Comparison of ENCODE assay signal across 17 mouse cellular contexts in the genomic region with DNA sequence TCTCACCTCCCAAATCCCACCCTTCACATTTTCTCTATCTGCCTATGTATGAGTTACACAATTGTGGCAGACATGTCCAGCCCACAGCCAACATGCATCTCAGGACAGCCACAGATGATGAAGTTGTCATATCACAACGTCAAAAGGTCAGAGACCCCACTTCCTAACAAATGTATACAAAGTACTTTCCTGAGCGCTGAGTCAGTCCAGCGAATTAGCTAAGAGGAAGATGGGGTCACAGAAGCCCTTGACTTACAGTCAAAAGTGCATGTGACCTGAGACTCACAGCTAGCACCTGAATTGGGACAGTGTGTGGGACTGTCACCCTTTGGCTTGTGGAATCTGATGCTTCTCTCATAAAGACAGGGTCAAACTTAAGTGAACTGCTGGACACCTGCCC.
"Had no signal": no experiment of that assay in that cellular context is flagged by ENCODE, and none has a peak within 500 bp of the region (broad histone marks: within the 10 kb centered on the region; RNA-seq: fewer than 3 reads in every experiment).

No protein-coding gene starts in this region.

- ATAC-seq: inflammation-experienced regulatory T-cells, adult 6 months; intestine, embryonic 16.5 days had no signal

- DNase-seq: kidney, adult 18-20 months; kidney, adult 9 months; kidney, postnatal 14 days; kidney, postnatal 4 days; lung, adult 2 months; lung, postnatal 10 days; midbrain, embryonic 14.5 days; thymus, adult 2 months; thymus, postnatal 14 days; thymus, postnatal 4 days had no signal

- H3K27me3 ChIP-seq: limb, embryonic 15.5 days; liver, embryonic 15.5 days; megakaryocyte, embryonic 14.5 days had no signal

- H3K4me2 ChIP-seq: limb, embryonic 15.5 days; liver, embryonic 15.5 days had no signal

- H3K9me3 ChIP-seq: limb, embryonic 15.5 days; liver, embryonic 15.5 days; megakaryocyte, embryonic 14.5 days; midbrain, embryonic 10.5 days had no signal

- H3K4me3 ChIP-seq: limb, embryonic 15.5 days; liver, embryonic 15.5 days; megakaryocyte, embryonic 14.5 days; midbrain, embryonic 10.5 days had no signal

- H3K27ac ChIP-seq: limb, embryonic 15.5 days; liver, embryonic 15.5 days; macrophage; midbrain, embryonic 10.5 days had no signal

- H3K9ac ChIP-seq: limb, embryonic 15.5 days; liver, embryonic 15.5 days had no signal

- H3K4me1 ChIP-seq: midbrain, embryonic 10.5 days had no signal
